Mouse (Mus musculus): ENCODE data around the gene Dmbx1. TPM values are rescaled to one million over a fixed set of nuclear protein-coding genes. Genes with fewer than 3 reads are reported as not detected.

Gene Dmbx1
- total RNA-seq, 2 experiments from 2014 or later, result not detected

DNA sequence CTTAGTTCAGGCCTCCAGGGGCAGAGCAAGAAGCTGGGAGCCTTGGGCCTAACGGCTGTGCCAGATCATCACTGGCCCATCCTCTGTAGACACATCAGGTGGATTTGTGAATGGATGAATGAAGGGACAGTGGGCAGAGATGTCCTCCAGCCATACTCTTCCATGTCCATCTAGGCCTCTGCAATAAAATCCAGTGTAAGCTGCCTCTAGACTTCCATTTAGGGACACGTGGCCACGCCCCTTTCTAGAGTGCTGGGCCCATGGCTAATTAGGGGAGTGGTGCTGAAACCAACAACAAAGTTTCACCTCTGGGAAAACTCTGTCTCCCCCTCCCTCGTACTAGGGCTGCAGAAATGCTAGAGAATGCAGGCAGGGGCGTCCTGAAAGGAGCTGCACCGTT is 49.7 kb downstream of the Dmbx1 start:
- no peak for DNase-seq (ENCODE audit: low spot score)

GRCm38 (mm10) chr4:115886875-115887274 is 52.9 kb downstream of the Dmbx1 start:
- no peak for DNase-seq (ENCODE audit: low spot score)

- no peak for DNase-seq (ENCODE audit: low spot score)
Observed at GRCm38 (mm10) chr4:115885846-115886245, 53.9 kb downstream of the Dmbx1 start.

- no peak for DNase-seq (ENCODE audit: low spot score)
Observed at GRCm38 (mm10) chr4:115884022-115884421, 55.7 kb downstream of the Dmbx1 start, which contains the start of gene Kncn. Gene Kncn, plus strand, starts transcription at chr4:115884400.

- no peak for DNase-seq (ENCODE audit: low spot score)
Observed at GRCm38 (mm10) chr4:115882195-115882594, 57.5 kb downstream of the Dmbx1 start.

DNA sequence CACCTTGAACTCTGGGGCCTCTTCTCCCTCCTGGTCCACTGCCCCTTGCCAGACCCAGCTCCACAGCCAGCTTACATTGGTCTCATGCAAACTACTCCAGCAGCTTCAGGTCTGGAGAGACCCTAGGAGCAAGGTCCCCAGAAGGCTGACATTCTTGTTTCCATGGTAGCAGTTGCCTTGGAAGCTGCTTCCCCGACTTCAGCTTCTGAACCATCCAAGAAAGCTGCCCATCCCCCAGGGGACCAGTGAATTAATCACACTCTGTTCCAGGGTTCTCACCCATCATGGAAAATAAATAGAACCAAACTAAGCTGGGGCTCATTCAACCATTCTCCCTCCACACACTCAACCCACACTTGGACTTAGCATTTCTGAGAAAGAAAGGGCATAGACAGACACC is 58.5 kb downstream of the Dmbx1 start:
- no peak for DNase-seq (ENCODE audit: low spot score)

GRCm38 (mm10) chr4:115878828-115879227 is 60.9 kb downstream of the Dmbx1 start:
- no peak for DNase-seq (ENCODE audit: low spot score)

GRCm38 (mm10) chr4:115878216-115878678 is 61.5 kb downstream of the Dmbx1 start:
- DNase-seq (ENCODE audit: low spot score), result no peak

GRCm38 (mm10) chr4:115873231-115873630 is 66.5 kb downstream of the Dmbx1 start:
- no peak for DNase-seq (ENCODE audit: low spot score)

GRCm38 (mm10) chr4:115869512-115870210 is 70.1 kb downstream of the Dmbx1 start:
- DNase-seq (ENCODE audit: low spot score), result no peak

Other genes starting within 250 kb of the Dmbx1 start
- 10 to 100 TPM; 46.2 to 49.5 TPM for gene Efcab14, start 202.2 kb downstream of the Dmbx1 start, total RNA-seq (2021)
- 1 to 10 TPM; 2.8 to 4.0 TPM for gene Tex38, start 158.9 kb downstream of the Dmbx1 start, total RNA-seq (2021)
- 10 to 100 TPM; 56.9 to 58.7 TPM for gene Atpaf1, start 155.1 kb downstream of the Dmbx1 start, total RNA-seq (2021)
- 1 to 10 TPM; 2.1 to 2.2 TPM for gene Mob3c, start 111.8 kb downstream of the Dmbx1 start, total RNA-seq (2021)
- gene Mknk1, start 100.7 kb downstream of the Dmbx1 start, total RNA-seq (2021), result 10 to 100 TPM; 21.8 to 26.1 TPM
- not detected for gene Kncn, start 55.5 kb downstream of the Dmbx1 start, total RNA-seq (2021)
- gene 6430628N08Rik, start 49.3 kb downstream of the Dmbx1 start, total RNA-seq (2021), result not detected
- under 1 TPM; 0.09 to 0.19 TPM for gene Faah, start 78.0 kb upstream of the Dmbx1 start, total RNA-seq (2021)
- 10 to 100 TPM; 13.2 to 14.2 TPM for gene Nsun4, start 114.0 kb upstream of the Dmbx1 start, total RNA-seq (2021)
- gene Uqcrh, start 135.1 kb upstream of the Dmbx1 start, total RNA-seq (2021), result 100 to 1,000 TPM; 730 to 801 TPM
- gene Lrrc41, start 135.3 kb upstream of the Dmbx1 start, total RNA-seq (2021), result 10 to 100 TPM; 18.1 to 18.2 TPM
- gene Rad54l, start 183.8 kb upstream of the Dmbx1 start, total RNA-seq (2021), result under 1 TPM; 0.28 to 0.71 TPM
- 10 to 100 TPM; 46.1 to 49.9 TPM for gene Pomgnt1, start 183.9 kb upstream of the Dmbx1 start, total RNA-seq (2021)
- gene Lurap1, start 211.4 kb upstream of the Dmbx1 start, total RNA-seq (2021), result 1 to 10 TPM; 5.6 to 5.8 TPM
- not detected for gene Tspan1, start 227.7 kb upstream of the Dmbx1 start, total RNA-seq (2021)
- not detected for gene 1700042G07Rik, start 233.4 kb upstream of the Dmbx1 start, total RNA-seq (2021)
- under 1 TPM; 0.50 to 0.62 TPM for gene Gm49337, start 233.5 kb upstream of the Dmbx1 start, total RNA-seq (2021)

All from gastrocnemius, adult 18-20 months (tissue).